Mouse (Mus musculus): Measurements from ENCODE around the gene Mettl2. TPM values are rescaled to one million over a fixed set of nuclear protein-coding genes. Genes with fewer than 3 reads are reported as not detected.

Mettl2 gene
- polyA plus RNA-seq, 1 experiment from 2014 or later, result 43.2 TPM

- 100% methylated on average over 1 of the region's 1 CpGs for WGBS
- Histone ChIP-seq H3K36me3 (ENCODE audit: control insufficient read depth, insufficient read depth, low read length) (no peaks in the 10 kb centered on the region), H3K27ac (ENCODE audit: low read depth, low read length) (no peak overlapping the region), H3K9me3 (ENCODE audit: control insufficient read depth, low read length) (no peaks in the 10 kb centered on the region), H3K4me2 (ENCODE audit: low read depth, low read length, severe bottlenecking) (no peak overlapping the region), H3K4me1 (replicated peaks; ENCODE audit: control insufficient read depth, insufficient read depth, low read length) (peaks cover 2% of the 10 kb centered on the region; the same call in 1 of the 2 replicates), H3K4me3 (ENCODE audit: low read depth, low read length) (no peak overlapping the region), H3K9ac (ENCODE audit: low read length) (no peak overlapping the region), H3K27me3 (ENCODE audit: control insufficient read depth, insufficient read depth, low read length) (no peaks in the 10 kb centered on the region)
- no peak for ATAC-seq (replicated peaks; ENCODE audit: low FRiP score)
- no peak for DNase-seq (ENCODE audit: low spot score)
These were observed 23.5 kb downstream of the Mettl2 start for GRCm38 (mm10) chr11:105149766-105150165.

GRCm38 (mm10) chr11:105150691-105151090, 24.5 kb downstream of the Mettl2 start:
- WGBS, result 69% methylated on average over 4 of the region's 4 CpGs
- ATAC-seq (replicated peaks; ENCODE audit: low FRiP score), result no peak

GRCm38 (mm10) chr11:105151226-105152016, 25.2 kb downstream of the Mettl2 start:
- H3K9me3 ChIP-seq (ENCODE audit: control insufficient read depth, low read length), result no peaks in the 10 kb centered on the region
- ATAC-seq (replicated peaks; ENCODE audit: low FRiP score) (no peak), DNase-seq (ENCODE audit: low spot score) (peak; percentile 51)
- H3K9ac ChIP-seq (ENCODE audit: low read length), result no peak overlapping the region
- H3K36me3 ChIP-seq (ENCODE audit: control insufficient read depth, insufficient read depth, low read length), result no peaks in the 10 kb centered on the region
- 25% methylated on average over 17 of the region's 19 CpGs for WGBS
- H3K27me3 ChIP-seq (ENCODE audit: control insufficient read depth, insufficient read depth, low read length), result no peaks in the 10 kb centered on the region
- H3K4me3 ChIP-seq (ENCODE audit: low read depth, low read length), result no peak overlapping the region
- H3K4me1 ChIP-seq (replicated peaks; ENCODE audit: control insufficient read depth, insufficient read depth, low read length), result peaks cover 2% of the 10 kb centered on the region; the same call in 1 of the 2 replicates
- no peak overlapping the region for H3K27ac ChIP-seq (ENCODE audit: low read depth, low read length)
- no peak overlapping the region for H3K4me2 ChIP-seq (ENCODE audit: low read depth, low read length, severe bottlenecking)

More at GRCm38 (mm10) chr11:105150691-105151090, 24.5 kb downstream of the Mettl2 start:
- peaks cover 2% of the 10 kb centered on the region; the same call in 1 of the 2 replicates for H3K4me1 ChIP-seq (replicated peaks; ENCODE audit: control insufficient read depth, insufficient read depth, low read length)
- no peaks in the 10 kb centered on the region for H3K9me3 ChIP-seq (ENCODE audit: control insufficient read depth, low read length)
- H3K9ac ChIP-seq (ENCODE audit: low read length), result no peak overlapping the region
- peak; percentile 33 for DNase-seq (ENCODE audit: low spot score)
- no peak overlapping the region for H3K27ac ChIP-seq (ENCODE audit: low read depth, low read length)
- H3K4me2 ChIP-seq (ENCODE audit: low read depth, low read length, severe bottlenecking), result no peak overlapping the region
- no peak overlapping the region for H3K4me3 ChIP-seq (ENCODE audit: low read depth, low read length)
- no peaks in the 10 kb centered on the region for H3K27me3 ChIP-seq (ENCODE audit: control insufficient read depth, insufficient read depth, low read length)
- no peaks in the 10 kb centered on the region for H3K36me3 ChIP-seq (ENCODE audit: control insufficient read depth, insufficient read depth, low read length)

GRCm38 (mm10) chr11:105152017-105152300, 25.7 kb downstream of the Mettl2 start:
- Histone ChIP-seq H3K9me3 (ENCODE audit: control insufficient read depth, low read length) (no peaks in the 10 kb centered on the region), H3K4me3 (ENCODE audit: low read depth, low read length) (no peak overlapping the region), H3K27ac (ENCODE audit: low read depth, low read length) (no peak overlapping the region), H3K9ac (ENCODE audit: low read length) (no peak overlapping the region), H3K27me3 (ENCODE audit: control insufficient read depth, insufficient read depth, low read length) (no peaks in the 10 kb centered on the region), H3K4me1 (replicated peaks; ENCODE audit: control insufficient read depth, insufficient read depth, low read length) (peaks cover 2% of the 10 kb centered on the region; the same call in 1 of the 2 replicates), H3K36me3 (ENCODE audit: control insufficient read depth, insufficient read depth, low read length) (no peaks in the 10 kb centered on the region), H3K4me2 (ENCODE audit: low read depth, low read length, severe bottlenecking) (no peak overlapping the region)
- ATAC-seq (replicated peaks; ENCODE audit: low FRiP score), result no peak
- no peak for DNase-seq (ENCODE audit: low spot score)
- WGBS, result 80% methylated on average over 1 of the region's 4 CpGs

GRCm38 (mm10) chr11:105152357-105152899, 26.2 kb downstream of the Mettl2 start:
- WGBS, result 81% methylated on average over 11 of the region's 11 CpGs
- ATAC-seq (replicated peaks; ENCODE audit: low FRiP score) (no peak), DNase-seq (ENCODE audit: low spot score) (no peak)
- Histone ChIP-seq H3K4me3 (ENCODE audit: low read depth, low read length) (no peak overlapping the region), H3K4me1 (replicated peaks; ENCODE audit: control insufficient read depth, insufficient read depth, low read length) (peaks cover 2% of the 10 kb centered on the region; the same call in 1 of the 2 replicates), H3K4me2 (ENCODE audit: low read depth, low read length, severe bottlenecking) (no peak overlapping the region), H3K9ac (ENCODE audit: low read length) (no peak overlapping the region), H3K27me3 (ENCODE audit: control insufficient read depth, insufficient read depth, low read length) (no peaks in the 10 kb centered on the region), H3K9me3 (ENCODE audit: control insufficient read depth, low read length) (no peaks in the 10 kb centered on the region), H3K36me3 (ENCODE audit: control insufficient read depth, insufficient read depth, low read length) (no peaks in the 10 kb centered on the region), H3K27ac (ENCODE audit: low read depth, low read length) (no peak overlapping the region)

GRCm38 (mm10) chr11:105153068-105153833, 27.0 kb downstream of the Mettl2 start:
- Histone ChIP-seq H3K9ac (ENCODE audit: low read length) (no peak overlapping the region), H3K36me3 (ENCODE audit: control insufficient read depth, insufficient read depth, low read length) (no peaks in the 10 kb centered on the region), H3K9me3 (ENCODE audit: control insufficient read depth, low read length) (no peaks in the 10 kb centered on the region), H3K4me3 (ENCODE audit: low read depth, low read length) (no peak overlapping the region), H3K27ac (ENCODE audit: low read depth, low read length) (no peak overlapping the region), H3K27me3 (ENCODE audit: control insufficient read depth, insufficient read depth, low read length) (no peaks in the 10 kb centered on the region), H3K4me2 (ENCODE audit: low read depth, low read length, severe bottlenecking) (no peak overlapping the region), H3K4me1 (replicated peaks; ENCODE audit: control insufficient read depth, insufficient read depth, low read length) (peaks cover 2% of the 10 kb centered on the region; the same call in 1 of the 2 replicates)
- peak; percentile 39; the same call in 1 of the 2 replicates for ATAC-seq (replicated peaks; ENCODE audit: low FRiP score)
- peak; percentile 52 for DNase-seq (ENCODE audit: low spot score)
- WGBS, result 45% methylated on average over 12 of the region's 12 CpGs

- Histone ChIP-seq H3K9ac (ENCODE audit: low read length) (no peak overlapping the region), H3K4me3 (ENCODE audit: low read depth, low read length) (no peak overlapping the region), H3K36me3 (ENCODE audit: control insufficient read depth, insufficient read depth, low read length) (no peaks in the 10 kb centered on the region), H3K4me2 (ENCODE audit: low read depth, low read length, severe bottlenecking) (no peak overlapping the region), H3K27me3 (ENCODE audit: control insufficient read depth, insufficient read depth, low read length) (no peaks in the 10 kb centered on the region), H3K9me3 (ENCODE audit: control insufficient read depth, low read length) (no peaks in the 10 kb centered on the region), H3K27ac (ENCODE audit: low read depth, low read length) (no peak overlapping the region), H3K4me1 (replicated peaks; ENCODE audit: control insufficient read depth, insufficient read depth, low read length) (peaks cover 2% of the 10 kb centered on the region; the same call in 1 of the 2 replicates)
- ATAC-seq (replicated peaks; ENCODE audit: low FRiP score), result no peak
- peak; percentile 30 for DNase-seq (ENCODE audit: low spot score)
- 82% methylated on average over 4 of the region's 4 CpGs for WGBS
These were observed 29.7 kb downstream of the Mettl2 start for GRCm38 (mm10) chr11:105155915-105156314.

GRCm38 (mm10) chr11:105156748-105157267, 30.6 kb downstream of the Mettl2 start:
- no peaks in the 10 kb centered on the region for H3K9me3 ChIP-seq (ENCODE audit: control insufficient read depth, low read length)
- 88% methylated on average over 19 of the region's 19 CpGs for WGBS

More at GRCm38 (mm10) chr11:105156748-105157267, 30.6 kb downstream of the Mettl2 start:
- Histone ChIP-seq H3K4me2 (ENCODE audit: low read depth, low read length, severe bottlenecking) (no peak overlapping the region), H3K27me3 (ENCODE audit: control insufficient read depth, insufficient read depth, low read length) (no peaks in the 10 kb centered on the region), H3K4me1 (replicated peaks; ENCODE audit: control insufficient read depth, insufficient read depth, low read length) (no peaks in the 10 kb centered on the region; the same call in 1 of the 2 replicates), H3K4me3 (ENCODE audit: low read depth, low read length) (no peak overlapping the region), H3K36me3 (ENCODE audit: control insufficient read depth, insufficient read depth, low read length) (no peaks in the 10 kb centered on the region), H3K9ac (ENCODE audit: low read length) (no peak overlapping the region), H3K27ac (ENCODE audit: low read depth, low read length) (no peak overlapping the region)
- DNase-seq (ENCODE audit: low spot score), result peak; percentile 21
- ATAC-seq (replicated peaks; ENCODE audit: low FRiP score), result no peak
